20 mouse cellular contexts compared by ENCODE assay signal in the genomic region with DNA sequence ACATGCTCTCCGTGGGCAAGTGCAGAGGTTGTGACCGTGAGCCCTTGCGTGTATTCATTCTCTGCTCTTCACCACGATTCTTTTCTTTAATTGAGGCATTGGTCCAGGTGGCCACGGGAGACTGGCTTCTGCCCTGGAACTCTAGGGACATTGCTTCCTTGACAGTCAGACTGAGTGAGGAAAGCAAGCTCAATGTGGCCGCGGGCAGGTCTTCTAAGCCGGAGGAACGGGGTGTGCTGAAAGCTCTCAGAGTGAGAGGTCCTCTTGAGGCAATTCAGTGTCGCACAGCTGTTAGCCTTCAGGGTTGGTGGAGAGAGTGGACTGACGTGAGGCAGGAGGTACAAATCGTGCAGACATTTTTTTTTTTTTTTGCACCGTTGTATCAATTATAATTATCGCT. TPM values are rescaled to one million over a fixed set of nuclear protein-coding genes. Genes with fewer than 3 reads are reported as not detected.
A peak's percentile ranks its signal among the peaks of the same experiment; 100 is the strongest.
DNase-seq lines count a peak whose midpoint lies in the region; ATAC-seq and TF ChIP-seq lines count a peak whose summit lies in the region.
"Had no signal": no experiment of that assay in that cellular context is flagged by ENCODE, and none has a peak within 500 bp of the region (broad histone marks: within the 10 kb centered on the region; RNA-seq: fewer than 3 reads in every experiment).

No protein-coding gene starts in this region.

- H3K36me3 ChIP-seq in heart, embryonic 13.5 days = peaks cover 9% of the 10 kb centered on the region; the same call in 1 of the 2 replicates
- H3K36me3 ChIP-seq in kidney, embryonic 16.5 days (ENCODE audit: insufficient read depth, low read length) = no peaks in the 10 kb centered on the region
- no peaks in the 10 kb centered on the region; the same call in 1 of the 2 replicates for H3K36me3 ChIP-seq in lung, embryonic 14.5 days (ENCODE audit: insufficient read depth)

- H3K4me2 ChIP-seq in heart, embryonic 13.5 days = peak overlapping the region; percentile 35
- peak overlapping the region; percentile 24; the same call in 1 of the 2 replicates for H3K4me2 ChIP-seq in kidney, embryonic 16.5 days (replicated peaks; ENCODE audit: low read depth, low read length)
- H3K4me2 ChIP-seq in lung, embryonic 14.5 days = no peak overlapping the region
- H3K4me2 ChIP-seq: limb, embryonic 12.5 days; liver, embryonic 12.5 days had no signal

- WGBS in heart, embryonic 13.5 days = 42% methylated on average over 14 of the region's 14 CpGs
- WGBS in kidney, embryonic 16.5 days = 45% methylated on average over 14 of the region's 14 CpGs
- 54% methylated on average over 14 of the region's 14 CpGs for WGBS in lung, embryonic 14.5 days

- no peak for TF ChIP-seq CTCF in lung, embryonic 14.5 days (IDR thresholded peaks at IDR 0.05; ENCODE audit: low read depth)

- no peak overlapping the region for H3K9ac ChIP-seq in heart, embryonic 13.5 days
- 0 out of 2 replicates have a peak overlapping the region, but pooled peaks have one; percentile 17 for H3K9ac ChIP-seq in kidney, embryonic 16.5 days (replicated peaks; ENCODE audit: low read length)
- H3K9ac ChIP-seq in lung, embryonic 14.5 days = no peak overlapping the region
- H3K9ac ChIP-seq: hindbrain, embryonic 14.5 days; limb, embryonic 12.5 days; liver, embryonic 12.5 days had no signal

- peaks cover 78% of the 10 kb centered on the region for H3K4me1 ChIP-seq in heart, embryonic 13.5 days
- peaks cover 85% of the 10 kb centered on the region for H3K4me1 ChIP-seq in kidney, embryonic 16.5 days (ENCODE audit: insufficient read depth, low read length)
- peaks cover 18% of the 10 kb centered on the region; the same call in 1 of the 2 replicates for H3K4me1 ChIP-seq in lung, embryonic 14.5 days (ENCODE audit: insufficient read depth)

- no peak overlapping the region for H3K4me3 ChIP-seq in heart, embryonic 13.5 days
- no peak overlapping the region for H3K4me3 ChIP-seq in kidney, embryonic 16.5 days (ENCODE audit: low read length)
- no peak overlapping the region for H3K4me3 ChIP-seq in lung, embryonic 14.5 days (ENCODE audit: low read depth, low read length)
- H3K4me3 ChIP-seq: embryonic facial prominence, embryonic 10.5 days; limb, embryonic 12.5 days; liver, embryonic 12.5 days had no signal

- intact Hi-C loops in heart, postnatal 25 days (cut with DNase I) = no loop called here

- H3K9me3 ChIP-seq in heart, embryonic 13.5 days = no peaks in the 10 kb centered on the region
- no peaks in the 10 kb centered on the region for H3K9me3 ChIP-seq in kidney, embryonic 16.5 days (ENCODE audit: low read length)
- no peaks in the 10 kb centered on the region for H3K9me3 ChIP-seq in lung, embryonic 14.5 days (ENCODE audit: low read depth, low read length)
- H3K9me3 ChIP-seq: embryonic facial prominence, embryonic 10.5 days; limb, embryonic 12.5 days; liver, embryonic 12.5 days had no signal

- no peak overlapping the region for H3K27ac ChIP-seq in heart, embryonic 13.5 days (replicated peaks)
- peak overlapping the region; percentile 46 for H3K27ac ChIP-seq in kidney, embryonic 16.5 days (ENCODE audit: low read length)
- no peak overlapping the region for H3K27ac ChIP-seq in lung, embryonic 14.5 days (ENCODE audit: low read depth)
- H3K27ac ChIP-seq: embryonic facial prominence, embryonic 10.5 days; hindbrain, embryonic 14.5 days; limb, embryonic 12.5 days; liver, embryonic 12.5 days had no signal

- H3K27me3 ChIP-seq in heart, embryonic 13.5 days (replicated peaks) = no peaks in the 10 kb centered on the region
- H3K27me3 ChIP-seq in kidney, embryonic 16.5 days (ENCODE audit: insufficient read depth, low read length) = no peaks in the 10 kb centered on the region
- no peaks in the 10 kb centered on the region for H3K27me3 ChIP-seq in lung, embryonic 14.5 days (ENCODE audit: insufficient read depth, low read length)
- H3K27me3 ChIP-seq: limb, embryonic 12.5 days had no signal

- DNase-seq in heart, postnatal 25 days (ENCODE audit: low spot score) = no peak
- no peak for DNase-seq in kidney, adult 11 months
- DNase-seq in lung, embryonic 14.5 days = peak; percentile 40
- DNase-seq in lung, postnatal 25 days (ENCODE audit: low spot score) = peak; percentile 57
- DNase-seq in cerebellum, adult 9-10 months = no peak
- DNase-seq: adrenal gland, postnatal 36 days; B cell, adult 2 months; cerebellum, adult 11-12 months; cerebellum, postnatal 36 days; kidney, adult 8-10 months; right cerebral cortex, postnatal 25 days; thymus, adult 2 months had no signal

- ATAC-seq in heart, embryonic 13.5 days (ENCODE audit: extremely low read depth, insufficient number of reproducible peaks, low FRiP score, low TSS enrichment) = no peak
- ATAC-seq in kidney, embryonic 16.5 days (ENCODE audit: low FRiP score, low TSS enrichment) = 0 out of 2 replicates have a peak, but pooled peaks have one; percentile 21
- no peak for ATAC-seq in lung, embryonic 14.5 days (ENCODE audit: insufficient read depth)
- ATAC-seq: liver, embryonic 12.5 days had no signal

RNA-seq across cellular contexts. Expression of a gene that starts 5.6 kb away (rescaled TPM):
- polyA plus RNA-seq in heart, embryonic 13.5 days (2015; fragmentation: Nextera tagmentation; extraction: Ambion mirVana) = 82.0 and 82.4 TPM in 2 replicates
- total RNA-seq in heart, postnatal 25 days (2021) = 10 to 100 TPM; 35.0 to 35.2 TPM
- 216 and 232 TPM in 2 replicates for polyA plus RNA-seq in kidney, embryonic 16.5 days (2015; fragmentation: Nextera tagmentation; extraction: Ambion mirVana)
- 184 and 186 TPM in 2 replicates for polyA plus RNA-seq in lung, embryonic 14.5 days (2014; fragmentation: Nextera tagmentation; extraction: Ambion mirVana)

RNA-seq across cellular contexts. Expression of a gene that starts 54.0 kb away (rescaled TPM):
- polyA plus RNA-seq in heart, embryonic 13.5 days (2015; fragmentation: Nextera tagmentation; extraction: Ambion mirVana) = 0.08 TPM in 1 of 2 replicates, not detected in the other
- not detected for total RNA-seq in heart, postnatal 25 days (2021)
- 1.4 and 1.7 TPM in 2 replicates for polyA plus RNA-seq in kidney, embryonic 16.5 days (2015; fragmentation: Nextera tagmentation; extraction: Ambion mirVana)
- polyA plus RNA-seq in lung, embryonic 14.5 days (2014; fragmentation: Nextera tagmentation; extraction: Ambion mirVana) = 1.8 and 2.0 TPM in 2 replicates
- total RNA-seq: adrenal gland, postnatal 36 days; granulocyte monocyte progenitor cell, adult 5-6 weeks had no signal
- polyA plus RNA-seq: hindbrain, embryonic 14.5 days; spleen, adult 2 months had no signal

Comparison
In these comparisons a context has a peak if more than half of its experiments do, and no peak if none do; other contexts are left out.
1. DNase-seq: peak in lung, embryonic 14.5 days (single experiment) and lung, postnatal 25 days (single experiment); none in heart, postnatal 25 days (single experiment), kidney, adult 11 months (single experiment) and cerebellum, adult 9-10 months (single experiment).